Mouse (Mus musculus) left cerebral cortex, postnatal 25 days (tissue): ENCODE results near the gene Nab2. TPM values are rescaled to one million over a fixed set of nuclear protein-coding genes. Genes with fewer than 3 reads are reported as not detected.

Experiments
- DNase-seq, 2 experiments: peaks; one replicate each; pipeline ENCODE4 v3.0.0; 2022; ENCODE audit warnings: low spot score in 2 of 2, mixed read lengths in 1 of 2
- intact Hi-C: fragments of 180-260 bp; cut with DNase I; formaldehyde crosslinking; loops from one replicate; pipeline ENCODE4 v1.15.1; 2025
- total RNA-seq, 2 experiments: library from RNA; stranded (reverse); gene quantifications; 2 replicates each; pipeline ENCODE4 v1.2.3; 2021

Nab2 gene
- total RNA-seq, 2 experiments from 2014 or later: 40.2 to 43.9 TPM

- DNase-seq: peak; percentile 87 to 94
- intact Hi-C loops: loop anchor here (2.0 kb wide), 3 partner anchors 27 to 53 kb away; partner anchors contain the start of gene Nemp1
Observed at GRCm38 (mm10) chr10:127621191-127622056, 46.9 kb downstream of the Nab2 start.

DNA sequence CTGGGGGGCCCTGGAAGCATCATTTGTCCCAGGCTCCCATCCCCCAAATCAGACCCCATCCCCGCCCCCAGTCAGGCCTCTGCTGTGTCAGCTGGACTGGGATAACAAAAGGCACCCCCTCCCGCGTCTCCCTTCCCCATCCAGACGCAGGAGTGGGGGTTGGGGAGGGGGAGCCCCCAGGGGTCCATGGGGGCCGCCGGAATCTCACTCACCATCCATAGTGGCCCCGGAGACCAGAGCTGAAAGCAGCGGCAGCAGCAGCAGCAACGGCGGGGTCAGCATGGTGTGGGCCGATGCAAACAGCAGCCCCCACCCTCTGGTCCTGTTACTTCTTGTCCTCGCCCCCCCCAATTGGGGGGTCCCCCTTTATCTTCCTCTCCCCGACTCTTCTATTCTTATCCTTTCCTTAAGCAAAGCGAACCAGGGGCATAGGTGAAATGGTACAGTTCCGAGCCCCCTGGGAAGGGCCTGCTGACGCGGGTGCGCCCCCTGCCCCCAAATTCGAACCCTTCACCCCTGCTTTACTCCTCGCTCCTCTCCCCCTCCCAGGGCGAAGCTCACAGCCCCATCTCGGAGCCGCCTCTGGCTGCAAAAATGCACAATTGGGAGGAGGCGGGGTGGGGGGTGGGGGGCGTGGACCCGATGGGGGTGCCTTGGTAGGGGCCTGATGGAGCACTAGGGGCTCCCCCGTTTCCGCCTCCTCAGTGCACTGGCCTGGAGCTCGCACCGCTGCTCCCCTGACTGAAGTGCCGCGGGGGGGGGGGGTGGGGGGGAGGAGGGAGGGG lies 47.8 kb downstream of the Nab2 start, which contains the start of gene Lrp1:
Gene Lrp1 (minus strand): TSS at position 743 of the 785 bp plus-strand sequence.
- intact Hi-C loops: loop anchor here (2.0 kb wide), 2 partner anchors 26 to 46 kb away; partner anchors contain the start of gene Nemp1
- peak in 1 of 2 experiments; percentile 43 for DNase-seq

DNA sequence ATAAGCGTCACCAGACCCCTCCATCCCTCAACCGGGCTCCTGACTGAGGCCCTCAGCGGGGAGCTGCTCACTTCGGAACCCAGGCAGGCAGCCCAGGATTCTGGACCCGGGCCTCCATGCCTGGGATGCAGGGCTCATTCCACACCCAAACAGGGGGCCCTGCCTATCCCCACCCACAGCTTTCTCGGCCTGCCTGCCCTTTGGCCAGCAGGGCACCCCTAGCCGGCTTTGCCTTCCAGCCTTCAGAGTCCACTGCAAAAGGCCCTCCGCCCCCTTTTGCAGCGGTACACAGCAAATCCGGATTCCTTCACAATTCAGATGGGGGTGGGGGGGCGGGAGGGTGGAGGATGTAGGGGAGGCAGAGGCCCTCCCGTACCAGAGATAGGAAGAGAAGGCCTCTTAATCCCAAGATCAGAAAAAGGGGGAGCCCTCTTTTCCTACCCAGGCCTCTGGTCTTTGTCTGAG lies 48.4 kb downstream of the Nab2 start:
- intact Hi-C loops: loop anchor here (2.0 kb wide), 2 partner anchors 25 to 47 kb away; partner anchors contain the start of gene Nemp1
- DNase-seq: peak in 1 of 2 experiments; percentile 35

DNA sequence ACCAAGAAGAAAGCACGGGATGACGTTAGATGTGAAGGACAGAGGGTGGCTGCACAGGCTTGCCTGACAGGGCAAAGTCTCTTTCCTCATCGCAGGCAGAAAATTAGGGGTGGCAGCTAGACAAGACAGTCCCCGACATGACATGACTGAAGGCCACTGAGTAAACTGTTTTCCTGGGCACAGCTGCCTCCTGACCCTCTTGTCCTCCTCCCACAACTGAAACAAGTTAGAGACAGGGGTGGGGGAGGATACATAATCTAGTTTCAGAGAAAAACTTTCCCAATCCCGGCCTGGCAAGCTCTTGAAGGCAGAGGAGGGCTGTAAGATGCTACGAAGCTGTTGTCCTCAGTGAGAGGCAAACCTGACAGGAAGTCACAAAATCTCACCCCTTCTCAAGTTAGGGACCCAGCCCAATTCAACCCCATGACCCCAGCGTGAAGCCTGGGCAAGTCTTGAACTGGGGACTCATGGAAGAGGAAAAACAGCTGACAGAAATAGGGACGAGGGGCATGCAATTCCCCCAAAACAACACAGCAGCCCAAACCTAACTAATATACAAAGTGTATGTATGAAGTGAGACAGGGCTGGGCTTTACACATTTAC lies 49.1 kb downstream of the Nab2 start:
- intact Hi-C loops: no loop called here
- DNase-seq: no peak

- intact Hi-C loops: no loop called here
- no peak for DNase-seq
Observed at GRCm38 (mm10) chr10:127618173-127618572, 50.2 kb downstream of the Nab2 start.

DNA sequence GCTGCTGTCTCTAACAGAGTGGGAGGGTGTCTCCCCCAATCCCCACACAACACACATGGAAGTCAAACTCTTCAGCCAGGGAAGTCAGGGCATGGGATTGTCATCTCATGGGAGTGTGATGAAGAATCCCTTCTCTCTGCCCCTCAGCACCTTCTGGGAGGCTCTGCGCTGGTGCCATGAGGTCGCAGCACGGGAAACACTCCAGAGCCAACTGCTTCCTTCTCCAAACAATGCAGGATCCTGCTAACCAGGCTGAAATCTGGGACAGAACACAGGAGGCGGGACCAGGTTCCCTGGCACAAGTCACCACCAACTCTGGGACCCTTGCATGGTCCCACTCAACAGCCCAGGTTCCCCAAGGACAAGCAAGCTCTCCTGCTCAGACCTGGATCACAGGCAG lies 51.1 kb downstream of the Nab2 start:
- DNase-seq: no peak
- intact Hi-C loops: no loop called here

- intact Hi-C loops: no loop called here
- no peak for DNase-seq
Observed at GRCm38 (mm10) chr10:127616261-127616679, 52.1 kb downstream of the Nab2 start.

GRCm38 (mm10) chr10:127615591-127615990 lies 52.8 kb downstream of the Nab2 start:
- peak in 1 of 2 experiments; percentile 57 for DNase-seq
- intact Hi-C loops: no loop called here

GRCm38 (mm10) chr10:127615034-127615374 lies 53.4 kb downstream of the Nab2 start:
- DNase-seq: peak in 1 of 2 experiments; percentile 58
- intact Hi-C loops: no loop called here

- peak in 1 of 2 experiments; percentile 69 for DNase-seq
- intact Hi-C loops: no loop called here
Observed at GRCm38 (mm10) chr10:127614236-127615033, 53.9 kb downstream of the Nab2 start.

- no peak for DNase-seq
- intact Hi-C loops: no loop called here
Observed at GRCm38 (mm10) chr10:127612079-127612775, 56.1 kb downstream of the Nab2 start.

Other genes with a start within 250 kb of the Nab2 start
- gene Stac3, start 166.9 kb downstream of the Nab2 start, total RNA-seq: 1 to 10 TPM; 4.3 to 5.6 TPM
- gene Ndufa4l2, start 153.6 kb downstream of the Nab2 start, total RNA-seq: 1 to 10 TPM; 2.9 to 6.7 TPM
- gene Shmt2, start 146.1 kb downstream of the Nab2 start, total RNA-seq: 10 to 100 TPM; 25.7 to 29.9 TPM
- gene Nxph4, start 134.0 kb downstream of the Nab2 start, total RNA-seq: 1 to 10 TPM; 5.5 to 6.9 TPM
- 100 to 1,000 TPM; 277 to 285 TPM for gene Lrp1, start 47.4 kb downstream of the Nab2 start, total RNA-seq
- 10 to 100 TPM in 1 of 2 experiments, 1 to 10 TPM in 1; 8.8 to 10.2 TPM for gene Stat6, start 25.6 kb downstream of the Nab2 start, total RNA-seq
- 1 to 10 TPM; 3.6 to 3.9 TPM for gene Nemp1, start 1.7 kb downstream of the Nab2 start, total RNA-seq
- 1 to 10 TPM in 1 of 2 experiments, under 1 TPM in 1; 0.39 to 1.1 TPM for gene Myo1a, start 36.6 kb upstream of the Nab2 start, total RNA-seq
- 10 to 100 TPM; 18.3 to 18.5 TPM for gene Tac2, start 55.9 kb upstream of the Nab2 start, total RNA-seq
- 1 to 10 TPM; 8.5 to 8.7 TPM for gene Zbtb39, start 71.0 kb upstream of the Nab2 start, total RNA-seq
- gene Gpr182, start 83.2 kb upstream of the Nab2 start, total RNA-seq: 1 to 10 TPM; 1.5 to 1.9 TPM
- under 1 TPM; 0.09 to 0.14 TPM for gene Rdh1, start 91.2 kb upstream of the Nab2 start, total RNA-seq
- gene Rdh16f1, start 91.2 kb upstream of the Nab2 start, total RNA-seq: not detected
- under 1 TPM; 0.53 to 0.55 TPM for gene Rdh9, start 107.8 kb upstream of the Nab2 start, total RNA-seq
- gene Rdh16, start 132.6 kb upstream of the Nab2 start, total RNA-seq: under 1 TPM; 0.11 to 0.14 TPM
- gene Rdh19, start 181.4 kb upstream of the Nab2 start, total RNA-seq: not detected
- not detected for gene Rdh16f2, start 197.9 kb upstream of the Nab2 start, total RNA-seq
- gene Rdh7, start 220.2 kb upstream of the Nab2 start, total RNA-seq: not detected
- gene Sdr9c7, start 229.9 kb upstream of the Nab2 start, total RNA-seq: not detected